Comparison of ENCODE assay signal across 8 mouse cellular contexts in genomic region chr17:78163278-78163677, GRCm38 (mm10). TPM values are rescaled to one million over a fixed set of nuclear protein-coding genes. Genes with fewer than 3 reads are reported as not detected.
A peak's percentile ranks its signal among the peaks of the same experiment; 100 is the strongest.
DNase-seq lines count a peak whose midpoint lies in the region; ATAC-seq and TF ChIP-seq lines count a peak whose summit lies in the region.

No protein-coding gene starts in this region.

- no peaks in the 10 kb centered on the region for H3K9me3 ChIP-seq in ES-E14 (ENCODE audit: control insufficient read depth, insufficient read depth, low read depth, low read length)
- H3K9me3 ChIP-seq in forebrain, embryonic 15.5 days = no peaks in the 10 kb centered on the region
- H3K9me3 ChIP-seq in limb, embryonic 10.5 days (replicated peaks) = no peaks in the 10 kb centered on the region
- H3K9me3 ChIP-seq in neural tube, embryonic 11.5 days (ENCODE audit: control insufficient read depth, low read length) = no peaks in the 10 kb centered on the region

- no peaks in the 10 kb centered on the region for H3K36me3 ChIP-seq in ES-E14 (ENCODE audit: control insufficient read depth, insufficient read depth, low read length, poor library complexity, severe bottlenecking)
- H3K36me3 ChIP-seq in forebrain, embryonic 15.5 days = no peaks in the 10 kb centered on the region
- H3K36me3 ChIP-seq in limb, embryonic 10.5 days = no peaks in the 10 kb centered on the region
- no peaks in the 10 kb centered on the region for H3K36me3 ChIP-seq in neural tube, embryonic 11.5 days (ENCODE audit: control insufficient read depth, insufficient read depth, low read length)

- WGBS in forebrain, embryonic 15.5 days = 32% methylated on average over 5 of the region's 5 CpGs
- WGBS in limb, embryonic 10.5 days = 36% methylated on average over 5 of the region's 5 CpGs
- 34% methylated on average over 5 of the region's 5 CpGs for WGBS in neural tube, embryonic 11.5 days

- no peak overlapping the region for H3K9ac ChIP-seq in ES-E14 (ENCODE audit: insufficient read depth, low read depth, low read length, poor library complexity, severe bottlenecking)
- H3K9ac ChIP-seq in forebrain, embryonic 15.5 days (replicated peaks) = no peak overlapping the region
- H3K9ac ChIP-seq in neural tube, embryonic 11.5 days (ENCODE audit: low read length) = no peak overlapping the region

- no peak overlapping the region for H3K27ac ChIP-seq in ES-E14 (ENCODE audit: insufficient read depth, low read depth, low read length, poor library complexity, severe bottlenecking)
- H3K27ac ChIP-seq in forebrain, embryonic 15.5 days (replicated peaks) = no peak overlapping the region
- no peak overlapping the region for H3K27ac ChIP-seq in limb, embryonic 10.5 days
- no peak overlapping the region for H3K27ac ChIP-seq in neural tube, embryonic 11.5 days (ENCODE audit: low read depth, low read length)

- ATAC-seq in cerebellum, adult (ENCODE audit: insufficient number of reproducible peaks, low FRiP score, low TSS enrichment) = peak; percentile 74
- ATAC-seq in forebrain, embryonic 15.5 days (replicated peaks) = peak; percentile 72; the same call in 1 of the 2 replicates
- ATAC-seq in neural tube, embryonic 11.5 days (ENCODE audit: insufficient read depth, low FRiP score, low TSS enrichment) = peak; percentile 76

- H3K4me3 ChIP-seq in ES-E14 (ENCODE audit: insufficient read depth in 1 of 2, low read depth in 1 of 2, low read length in 2 of 2, poor library complexity in 1 of 2, severe bottlenecking in 1 of 2) = no peak overlapping the region
- H3K4me3 ChIP-seq in forebrain, embryonic 15.5 days = no peak overlapping the region
- H3K4me3 ChIP-seq in limb, embryonic 10.5 days = no peak overlapping the region
- H3K4me3 ChIP-seq in neural tube, embryonic 11.5 days (ENCODE audit: low read depth, low read length) = no peak overlapping the region

- no peak overlapping the region for H3K4me2 ChIP-seq in forebrain, embryonic 15.5 days (replicated peaks)
- no peak overlapping the region for H3K4me2 ChIP-seq in neural tube, embryonic 11.5 days (ENCODE audit: low read depth)

- in situ Hi-C loops in ES-E14 (cut with MboI; ENCODE audit: low sequenced_read_pairs in 2 of 2, unreplicated experiment in 2 of 2) = no loop called here

- H3K27me3 ChIP-seq in forebrain, embryonic 15.5 days = no peaks in the 10 kb centered on the region
- H3K27me3 ChIP-seq in limb, embryonic 10.5 days (ENCODE audit: low read depth, poor library complexity, severe bottlenecking) = no peaks in the 10 kb centered on the region
- no peaks in the 10 kb centered on the region for H3K27me3 ChIP-seq in neural tube, embryonic 11.5 days (ENCODE audit: control insufficient read depth, insufficient read depth, low read length)

- DNase-seq in 416B (ENCODE audit: low read depth) (peak; percentile 66), ES-E14 (ENCODE audit: low read depth, low spot score) (peak; percentile 45)
- peak; percentile 74 for DNase-seq in kidney, adult 9 months
- DNase-seq in limb, embryonic 10.5 days (ENCODE audit: low spot score) = peak; percentile 43
- peak; percentile 45 for DNase-seq in neural tube, embryonic 11.5 days (ENCODE audit: low spot score)
- peak; percentile 64 for DNase-seq in thymus, postnatal 25 days

- no peaks in the 10 kb centered on the region for H3K4me1 ChIP-seq in ES-E14 (ENCODE audit: control insufficient read depth in 2 of 2, insufficient read depth in 2 of 2, low read length in 2 of 2, poor library complexity in 1 of 2)
- H3K4me1 ChIP-seq in forebrain, embryonic 15.5 days = no peaks in the 10 kb centered on the region
- H3K4me1 ChIP-seq in limb, embryonic 10.5 days = no peaks in the 10 kb centered on the region
- no peaks in the 10 kb centered on the region for H3K4me1 ChIP-seq in neural tube, embryonic 11.5 days (ENCODE audit: control insufficient read depth, insufficient read depth, low read length)

TF ChIP-seq in ES-E14, 5 proteins besides CTCF, POLR2A, EP300 and RAD21:
- TF ChIP-seq ZC3H11A (IDR thresholded peaks at IDR 0.05; ENCODE audit: borderline replicate concordance, low read depth, low read length) (no peak), CHD2 (IDR thresholded peaks at IDR 0.05; ENCODE audit: low read depth, low read length) (no peak), HCFC1 (IDR thresholded peaks at IDR 0.05; ENCODE audit: borderline replicate concordance, insufficient read depth, low read length) (no peak), MAFK (IDR thresholded peaks at IDR 0.05; ENCODE audit: insufficient read depth, low read depth, low read length) (no peak), ZNF384 (IDR thresholded peaks at IDR 0.05; ENCODE audit: low read depth, low read length) (no peak)
TF ChIP-seq in ES-E14: peak in this region for 0.

RNA-seq across cellular contexts. Expression of gene Crim1, which starts 36.8 kb away (rescaled TPM):
- 44.6 and 61.7 TPM in 2 replicates for total RNA-seq in ES-E14 (2012; rRNA removed)
- 6.7 and 7.3 TPM in 2 replicates for polyA plus RNA-seq in forebrain, embryonic 15.5 days (2015; fragmentation: Nextera tagmentation; extraction: Ambion mirVana)
- polyA plus RNA-seq in limb, embryonic 10.5 days (2016; fragmentation: Nextera tagmentation; extraction: Ambion mirVana) = 1.8 and 2.2 TPM in 2 replicates
- 5.6 and 7.9 TPM in 2 replicates for polyA plus RNA-seq in neural tube, embryonic 11.5 days (2014; fragmentation: Nextera tagmentation; extraction: Ambion mirVana)
